Mouse (Mus musculus) kidney, adult 9 months (tissue): ENCODE measurements around the gene Csnk1e.

Experiments used
- DNase-seq: peaks from one replicate; pipeline ENCODE4 v3.0.0; 2022

Csnk1e gene

GRCm38 (mm10) chr15:79442961-79443518 lies 12.3 kb downstream of the Csnk1e start:
- DNase-seq, result no peak

GRCm38 (mm10) chr15:79442257-79442611 lies 13.1 kb downstream of the Csnk1e start:
- no peak for DNase-seq

- DNase-seq, result peak; percentile 72
Observed at GRCm38 (mm10) chr15:79441331-79442256, 13.8 kb downstream of the Csnk1e start.

- DNase-seq, result no peak
Observed at GRCm38 (mm10) chr15:79440651-79441330, 14.6 kb downstream of the Csnk1e start.

DNA sequence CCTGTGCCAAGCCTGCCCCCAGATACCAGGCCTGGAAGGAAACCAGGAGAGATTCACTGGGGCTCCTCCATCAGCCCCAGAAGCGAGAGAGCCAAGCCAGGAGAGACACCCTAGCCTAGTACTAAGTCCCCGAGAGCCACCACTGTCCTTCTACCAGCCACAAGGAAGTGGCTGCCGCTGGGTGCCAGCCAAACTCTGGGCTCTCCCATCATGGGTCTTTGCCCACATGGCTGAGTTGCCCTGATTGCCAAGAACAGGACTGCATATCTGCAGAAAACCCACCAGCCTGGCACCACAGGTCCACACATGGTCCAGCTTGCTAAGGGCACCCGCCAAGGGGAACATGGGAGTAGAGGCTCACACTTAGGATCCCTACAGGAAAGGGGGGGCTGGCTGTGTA lies 15.1 kb downstream of the Csnk1e start:
- DNase-seq, result no peak

GRCm38 (mm10) chr15:79439386-79439785 lies 16.0 kb downstream of the Csnk1e start:
- no peak for DNase-seq

- no peak for DNase-seq
Observed at GRCm38 (mm10) chr15:79438816-79439215, 16.6 kb downstream of the Csnk1e start.

- no peak for DNase-seq
Observed at GRCm38 (mm10) chr15:79438209-79438810, 17.1 kb downstream of the Csnk1e start.

- no peak for DNase-seq
Observed at GRCm38 (mm10) chr15:79437541-79438208, 17.7 kb downstream of the Csnk1e start.

DNA sequence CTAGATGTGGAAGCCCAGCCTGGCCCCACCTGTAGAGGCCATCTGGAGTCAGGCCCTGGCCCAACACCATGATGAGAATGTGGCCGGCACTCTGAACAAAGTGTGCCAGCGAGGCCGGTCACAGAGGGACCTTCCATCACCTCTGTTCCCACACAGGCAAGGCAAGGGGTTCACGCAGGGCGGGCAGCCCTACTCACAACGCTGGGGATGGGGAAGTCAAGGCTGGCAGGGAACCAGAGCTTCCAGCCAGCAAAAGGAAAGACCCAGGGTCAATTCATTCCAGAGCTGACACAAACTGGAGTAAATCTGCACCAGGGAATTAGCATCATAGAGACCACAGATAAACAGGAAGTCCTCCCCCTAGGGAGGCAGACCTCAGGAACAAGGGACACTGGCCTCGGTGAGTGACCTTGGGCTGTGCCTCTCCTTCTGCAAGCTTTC lies 18.9 kb downstream of the Csnk1e start:
- DNase-seq, result peak; percentile 63

DNA sequence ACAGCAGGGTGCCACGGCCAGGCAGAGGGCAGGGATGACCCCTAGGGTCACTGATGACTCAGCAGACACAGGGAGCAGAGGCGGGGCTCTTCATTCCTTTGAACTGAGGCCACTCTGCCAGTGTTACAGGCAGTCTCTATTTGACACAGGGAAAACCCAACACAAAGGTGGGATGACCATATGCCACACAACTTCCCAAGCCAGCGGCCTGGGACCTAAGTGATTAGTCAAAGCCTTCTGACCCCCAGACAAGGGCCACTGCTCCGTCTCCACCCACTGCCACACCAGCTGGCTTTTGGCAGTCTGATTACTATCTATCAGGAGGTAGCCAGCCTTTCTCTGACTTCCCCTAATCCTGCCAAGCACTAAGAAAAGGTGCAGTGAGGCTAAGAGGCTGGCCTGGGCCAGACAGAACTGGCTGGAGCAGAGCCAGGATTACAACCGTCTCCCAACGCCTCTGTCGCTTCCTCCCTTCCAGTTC lies 20.1 kb downstream of the Csnk1e start:
- DNase-seq, result peak; percentile 53

DNA sequence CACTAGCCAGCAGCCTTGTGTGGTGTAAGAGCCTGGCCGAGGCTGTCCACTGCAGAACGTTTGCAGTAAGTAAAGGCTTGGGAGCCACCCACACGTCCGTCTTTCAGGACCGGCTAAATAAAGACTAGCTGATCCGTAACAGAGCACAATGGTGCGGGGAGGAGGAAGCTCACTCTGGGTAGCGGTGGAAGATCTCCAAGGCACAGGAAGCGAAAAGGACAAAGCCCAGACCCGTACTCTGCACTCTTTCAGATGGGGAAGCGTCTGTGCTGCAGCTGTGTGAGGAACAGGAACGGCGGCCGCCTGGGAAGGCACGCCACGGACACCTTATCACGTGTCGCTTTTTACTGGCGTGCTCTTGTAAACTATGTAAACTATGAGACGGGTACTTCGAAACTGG lies 22.5 kb downstream of the Csnk1e start:
- peak; percentile 29 for DNase-seq

- no peak for DNase-seq
Observed at GRCm38 (mm10) chr15:79432328-79432727, 23.0 kb downstream of the Csnk1e start.

DNA sequence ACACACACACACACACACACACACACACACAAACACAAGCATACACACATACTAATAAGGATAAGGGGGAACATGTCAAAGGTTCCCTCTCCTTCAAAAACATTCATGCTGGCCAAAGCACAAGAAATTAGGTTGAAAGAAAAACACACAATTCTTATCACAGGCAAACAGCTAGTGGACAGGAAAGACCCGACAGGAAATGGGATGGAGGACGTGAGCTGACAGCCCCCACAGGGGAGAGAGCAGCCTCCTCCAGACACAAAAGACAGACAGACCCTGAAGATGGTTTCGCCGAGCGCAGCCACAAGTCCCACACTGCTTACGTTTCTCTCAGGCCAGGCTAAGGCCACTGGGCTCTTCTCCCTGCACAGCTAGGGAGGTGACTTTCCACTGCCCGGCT lies 23.4 kb downstream of the Csnk1e start:
- DNase-seq, result no peak

DNA sequence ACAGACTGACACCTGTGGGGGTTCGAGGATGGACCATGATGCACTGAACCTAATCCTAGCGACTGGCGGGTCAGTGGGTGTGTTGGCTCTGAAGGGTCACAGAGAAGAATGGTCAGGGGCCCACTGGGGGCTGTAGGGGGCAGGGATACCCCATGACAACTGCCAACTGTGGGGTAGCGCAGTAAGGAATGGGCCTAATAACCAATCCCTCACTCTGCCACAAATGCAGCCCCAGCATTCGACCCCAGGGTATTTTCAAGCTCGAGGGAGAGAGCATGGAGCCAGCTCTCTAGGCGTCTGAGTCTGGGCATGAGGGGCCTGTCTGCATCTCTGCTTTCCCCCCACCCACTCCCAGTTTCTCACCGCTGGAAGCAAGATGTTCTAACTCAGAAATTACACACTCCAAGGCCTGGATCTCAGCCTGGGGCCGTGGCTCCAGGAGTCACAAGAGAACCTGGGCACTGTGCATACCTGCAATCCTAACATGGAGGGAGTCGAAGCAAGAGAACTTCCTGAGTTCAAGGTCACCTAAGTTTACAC lies 24.8 kb downstream of the Csnk1e start:
- DNase-seq, result no peak

DNA sequence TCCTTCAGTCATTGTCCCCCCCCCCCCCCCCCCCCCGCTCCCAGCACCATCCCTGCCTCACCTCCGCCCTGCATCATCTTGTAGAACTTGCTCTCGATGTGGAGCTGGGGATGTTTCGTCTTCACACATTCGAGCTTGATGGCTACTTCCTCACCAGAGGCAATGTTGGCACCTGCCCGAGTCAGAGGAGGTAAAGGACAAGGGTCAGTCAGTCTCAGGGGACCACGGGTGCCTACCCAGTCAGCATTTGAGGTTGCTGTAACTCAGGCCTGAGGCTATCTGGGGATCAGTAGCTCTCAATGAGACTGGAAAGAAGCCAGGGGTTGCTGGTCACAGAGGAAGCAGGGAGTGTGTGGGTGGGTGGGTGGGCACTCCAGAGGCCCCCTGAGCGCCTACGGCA lies 25.4 kb downstream of the Csnk1e start:
- DNase-seq, result peak; percentile 62

DNA sequence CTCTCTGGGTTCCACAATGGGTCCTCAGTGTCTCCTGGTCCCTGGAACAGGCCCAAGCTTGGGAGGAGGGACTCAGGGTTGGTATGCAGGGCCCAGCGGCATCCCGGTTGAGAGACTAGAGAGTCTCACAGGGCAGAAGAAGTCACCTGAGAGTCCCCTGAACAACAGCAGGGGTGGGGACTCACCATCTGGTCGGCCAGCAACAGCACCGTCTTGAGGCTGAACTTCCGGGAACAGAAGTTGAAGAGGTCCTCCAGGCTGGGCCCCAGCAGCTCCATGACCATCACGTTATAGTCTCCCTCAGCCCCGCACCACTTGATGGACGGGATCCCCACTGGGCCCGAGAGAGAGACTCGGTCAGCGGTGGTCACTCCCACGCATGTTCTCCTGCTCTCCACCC lies 25.8 kb downstream of the Csnk1e start:
- DNase-seq, result no peak

- DNase-seq, result no peak
Observed at GRCm38 (mm10) chr15:79428616-79429015, 26.8 kb downstream of the Csnk1e start.

GRCm38 (mm10) chr15:79427516-79427915 lies 27.9 kb downstream of the Csnk1e start:
- no peak for DNase-seq

DNA sequence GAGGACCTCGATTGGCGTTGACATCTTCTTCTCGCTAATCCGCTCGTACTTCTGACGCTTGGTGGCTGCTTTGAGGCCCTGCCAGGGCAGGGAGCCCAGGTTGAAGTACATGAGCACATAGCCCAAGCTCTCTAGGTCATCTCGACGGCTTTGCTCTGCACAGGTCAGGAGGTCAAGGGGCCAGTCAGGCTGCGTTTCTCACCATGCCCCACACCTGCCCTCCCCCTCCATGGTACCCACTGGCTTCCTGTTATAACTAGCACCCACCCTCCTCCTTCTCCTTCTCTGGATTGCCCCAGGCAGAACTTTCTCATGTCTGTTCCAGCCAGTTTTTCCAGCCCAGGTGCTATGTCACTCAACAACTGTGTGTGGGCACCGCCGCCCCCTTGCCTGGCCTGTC lies 29.9 kb downstream of the Csnk1e start:
- DNase-seq, result peak; percentile 73

GRCm38 (mm10) chr15:79424602-79425001 lies 30.8 kb downstream of the Csnk1e start:
- no peak for DNase-seq

- no peak for DNase-seq
Observed at GRCm38 (mm10) chr15:79422715-79423243, 32.6 kb downstream of the Csnk1e start.
